Mouse (Mus musculus) liver, embryonic 12.5 days (tissue): ENCODE data around the gene Nop9. TPM values are rescaled to one million over a fixed set of nuclear protein-coding genes. Genes with fewer than 3 reads are reported as not detected.

Experiments used
- ATAC-seq: fragments of 200-750 bp; cut with Nextera tagmentation; 2 replicates; pipeline ENCODE4 v1.8.0; 2017; ENCODE audit warnings: moderate number of reproducible peaks, mild to moderate bottlenecking, moderate library complexity
- H3K27ac ChIP-seq: fragments of 300-500 bp; sonication (generic); 2 replicates; pipeline ENCODE4 v1.5.1; 2016; ENCODE audit warnings: mild to moderate bottlenecking
- H3K27me3 ChIP-seq: fragments of 300-500 bp; sonication (generic); replicated peaks from 2 replicates; pipeline ENCODE4 v1.6.1; 2016; ENCODE audit warnings: mild to moderate bottlenecking, moderate library complexity
- H3K36me3 ChIP-seq: fragments of 300-500 bp; sonication (generic); 2 replicates; pipeline ENCODE4 v1.6.1; 2016; ENCODE audit warnings: mild to moderate bottlenecking, moderate library complexity
- H3K4me1 ChIP-seq: fragments of 300-500 bp; sonication (generic); 2 replicates; pipeline ENCODE4 v1.6.1; 2016
- H3K4me2 ChIP-seq: fragments of 300-500 bp; sonication (generic); 2 replicates; pipeline ENCODE4 v1.6.1; 2016; ENCODE audit warnings: mild to moderate bottlenecking, moderate library complexity
- H3K4me3 ChIP-seq: fragments of 300-500 bp; sonication (generic); 2 replicates; pipeline ENCODE4 v1.5.1; 2016; ENCODE audit warnings: mild to moderate bottlenecking, moderate library complexity
- H3K9ac ChIP-seq: fragments of 300-500 bp; sonication (generic); 2 replicates; pipeline ENCODE4 v1.6.1; 2016; ENCODE audit warnings: mild to moderate bottlenecking, moderate library complexity
- H3K9me3 ChIP-seq: fragments of 300-500 bp; sonication (generic); replicated peaks from 2 replicates; pipeline ENCODE4 v1.6.1; 2016; ENCODE audit warnings: mild to moderate bottlenecking, moderate library complexity
- WGBS: fragments of 180-500 bp; shearing (Covaris S2); methylation state at CpG from one replicate; pipeline ENCODE4 v1.1.7; 2016; ENCODE audit not compliant: insufficient replicate concordance; 5-methylcytosine and 5-hydroxymethylcytosine counted together
- polyA plus RNA-seq: library from polyadenylated mRNA; unstranded; fragments of >200 nt; fragmentation: Nextera tagmentation; extraction: Ambion mirVana; gene quantifications from 2 replicates; pipeline ENCODE4 v1.2.1, GENCODE M21; 2016

The Nop9 gene
- polyA plus RNA-seq, 1 experiment from 2014 or later, result 59.4 TPM

GRCm38 (mm10) chr14:55779656-55780055 lies 34.2 kb downstream of the Nop9 start:
- H3K4me3 ChIP-seq, result no peak overlapping the region
- no peak overlapping the region for H3K9ac ChIP-seq
- no peak overlapping the region for H3K4me2 ChIP-seq
- H3K36me3 ChIP-seq, result no peaks in the 10 kb centered on the region
- ATAC-seq, result no peak
- 66% methylated on average over 16 of the region's 16 CpGs for WGBS
- no peaks in the 10 kb centered on the region for H3K9me3 ChIP-seq
- H3K4me1 ChIP-seq, result peaks cover 43% of the 10 kb centered on the region
- peaks cover 56% of the 10 kb centered on the region for H3K27me3 ChIP-seq
- H3K27ac ChIP-seq, result no peak overlapping the region

- Histone ChIP-seq H3K4me3 (no peak overlapping the region), H3K9ac (no peak overlapping the region), H3K4me1 (peaks cover 43% of the 10 kb centered on the region), H3K4me2 (no peak overlapping the region), H3K9me3 (no peaks in the 10 kb centered on the region), H3K27me3 (peaks cover 59% of the 10 kb centered on the region), H3K27ac (no peak overlapping the region), H3K36me3 (peaks cover 4% of the 10 kb centered on the region; the same call in 1 of the 2 replicates)
- WGBS, result 68% methylated on average over 11 of the region's 11 CpGs
- no peak for ATAC-seq
These were observed 35.2 kb downstream of the Nop9 start for GRCm38 (mm10) chr14:55780736-55781135.

GRCm38 (mm10) chr14:55781310-55781709 lies 35.8 kb downstream of the Nop9 start:
- Histone ChIP-seq H3K36me3 (peaks cover 8% of the 10 kb centered on the region; the same call in 1 of the 2 replicates), H3K4me3 (no peak overlapping the region), H3K9ac (no peak overlapping the region), H3K27me3 (peaks cover 63% of the 10 kb centered on the region), H3K4me1 (peaks cover 43% of the 10 kb centered on the region), H3K27ac (no peak overlapping the region), H3K4me2 (peak overlapping the region; percentile 30), H3K9me3 (no peaks in the 10 kb centered on the region)
- ATAC-seq, result peak; percentile 64
- 16% methylated on average over 14 of the region's 14 CpGs for WGBS

- Histone ChIP-seq H3K9me3 (no peaks in the 10 kb centered on the region), H3K4me1 (peaks cover 32% of the 10 kb centered on the region), H3K9ac (no peak overlapping the region), H3K27me3 (peaks cover 75% of the 10 kb centered on the region), H3K36me3 (peaks cover 8% of the 10 kb centered on the region; the same call in 1 of the 2 replicates), H3K4me3 (no peak overlapping the region), H3K4me2 (peak overlapping the region; percentile 44; the same call in 1 of the 2 replicates), H3K27ac (no peak overlapping the region)
- no peak for ATAC-seq
- WGBS, result 54% methylated on average over 9 of the region's 9 CpGs
These were observed 37.0 kb downstream of the Nop9 start for GRCm38 (mm10) chr14:55782361-55782960.

- H3K36me3 ChIP-seq, result peaks cover 8% of the 10 kb centered on the region; the same call in 1 of the 2 replicates
- H3K9me3 ChIP-seq, result no peaks in the 10 kb centered on the region
- no peak for ATAC-seq
- no peak overlapping the region for H3K9ac ChIP-seq
- 6% methylated on average over 31 of the region's 31 CpGs for WGBS
- no peak overlapping the region for H3K27ac ChIP-seq
- H3K4me2 ChIP-seq, result peak overlapping the region; percentile 44
- peaks cover 83% of the 10 kb centered on the region for H3K27me3 ChIP-seq
- peaks cover 37% of the 10 kb centered on the region for H3K4me1 ChIP-seq
- peak overlapping the region; percentile 31 for H3K4me3 ChIP-seq
These were observed 37.9 kb downstream of the Nop9 start for GRCm38 (mm10) chr14:55783171-55783957.

GRCm38 (mm10) chr14:55783958-55784235 lies 38.4 kb downstream of the Nop9 start, which contains the start of gene Adcy4:
TSS of gene Adcy4 (minus strand) at chr14:55784095.
- Histone ChIP-seq H3K9ac (no peak within 1 kb of the TSS), H3K4me3 (peak within 1 kb of the TSS; percentile 31), H3K27ac (no peak within 1 kb of the TSS), H3K4me2 (peak within 1 kb of the TSS; percentile 44), H3K4me1 (peaks cover 43% of the 10 kb centered on the region), H3K27me3 (peaks cover 78% of the 10 kb centered on the region), H3K9me3 (no peaks in the 10 kb centered on the region), H3K36me3 (peaks cover 8% of the 10 kb centered on the region; the same call in 1 of the 2 replicates)
- no peak for ATAC-seq
- WGBS, result 9% methylated on average over 13 of the region's 13 CpGs

- Histone ChIP-seq H3K4me2 (no peak overlapping the region), H3K4me1 (peaks cover 45% of the 10 kb centered on the region), H3K4me3 (no peak overlapping the region), H3K27ac (no peak overlapping the region), H3K9me3 (no peaks in the 10 kb centered on the region), H3K9ac (no peak overlapping the region), H3K27me3 (peaks cover 77% of the 10 kb centered on the region), H3K36me3 (peaks cover 8% of the 10 kb centered on the region; the same call in 1 of the 2 replicates)
- WGBS, result 44% methylated on average over 6 of the region's 6 CpGs
- ATAC-seq, result no peak
These were observed 39.7 kb downstream of the Nop9 start for GRCm38 (mm10) chr14:55785195-55785594.

- Histone ChIP-seq H3K27me3 (peaks cover 55% of the 10 kb centered on the region), H3K9me3 (no peaks in the 10 kb centered on the region), H3K4me2 (peak overlapping the region; percentile 88), H3K36me3 (peaks cover 8% of the 10 kb centered on the region; the same call in 1 of the 2 replicates), H3K27ac (no peak overlapping the region), H3K4me3 (peak overlapping the region; percentile 62), H3K9ac (peak overlapping the region; percentile 67), H3K4me1 (peaks cover 27% of the 10 kb centered on the region)
- no peak for ATAC-seq
- WGBS, result 40% methylated on average over 11 of the region's 11 CpGs
These were observed 42.2 kb downstream of the Nop9 start for GRCm38 (mm10) chr14:55787731-55788130.

GRCm38 (mm10) chr14:55788256-55789050 lies 43.0 kb downstream of the Nop9 start, which contains the start of gene Ripk3:
TSS of gene Ripk3 (minus strand) at chr14:55788865.
- no peak within 1 kb of the TSS for H3K27ac ChIP-seq
- H3K4me2 ChIP-seq, result peak within 1 kb of the TSS; percentile 88
- ATAC-seq, result peak; percentile 70
- peaks cover 8% of the 10 kb centered on the region; the same call in 1 of the 2 replicates for H3K36me3 ChIP-seq
- H3K4me3 ChIP-seq, result peak within 1 kb of the TSS; percentile 62
- H3K9ac ChIP-seq, result peak within 1 kb of the TSS; percentile 67
- WGBS, result 2% methylated on average over 40 of the region's 40 CpGs
- H3K4me1 ChIP-seq, result peaks cover 25% of the 10 kb centered on the region
- no peaks in the 10 kb centered on the region for H3K9me3 ChIP-seq
- peaks cover 48% of the 10 kb centered on the region for H3K27me3 ChIP-seq

GRCm38 (mm10) chr14:55793461-55793860 lies 48.0 kb downstream of the Nop9 start:
- Histone ChIP-seq H3K4me3 (no peak overlapping the region), H3K9me3 (no peaks in the 10 kb centered on the region), H3K9ac (no peak overlapping the region), H3K27ac (no peak overlapping the region), H3K4me2 (no peak overlapping the region), H3K27me3 (no peaks in the 10 kb centered on the region; the same call in 1 of the 2 replicates), H3K4me1 (peaks cover 17% of the 10 kb centered on the region), H3K36me3 (no peaks in the 10 kb centered on the region)
- 54% methylated on average over 2 of the region's 2 CpGs for WGBS
- no peak for ATAC-seq

- Histone ChIP-seq H3K36me3 (no peaks in the 10 kb centered on the region), H3K27ac (no peak overlapping the region), H3K4me2 (no peak overlapping the region), H3K27me3 (no peaks in the 10 kb centered on the region; the same call in 1 of the 2 replicates), H3K4me1 (peaks cover 12% of the 10 kb centered on the region), H3K4me3 (no peak overlapping the region), H3K9ac (no peak overlapping the region), H3K9me3 (no peaks in the 10 kb centered on the region)
- WGBS, result 44% methylated on average over 2 of the region's 2 CpGs
- ATAC-seq, result no peak
These were observed 48.5 kb downstream of the Nop9 start for GRCm38 (mm10) chr14:55793946-55794345.
